Mouse (Mus musculus): ENCODE results near the gene AA467197.
A peak's percentile ranks its signal among the peaks of the same experiment; 100 is the strongest.

The AA467197 gene

GRCm38 (mm10) chr2:122636686-122637085 lies at the start of gene AA467197:
Gene AA467197, plus strand, starts transcription at chr2:122636986.
- DNase-seq (ENCODE audit: low read depth, low spot score), result no peak

DNA sequence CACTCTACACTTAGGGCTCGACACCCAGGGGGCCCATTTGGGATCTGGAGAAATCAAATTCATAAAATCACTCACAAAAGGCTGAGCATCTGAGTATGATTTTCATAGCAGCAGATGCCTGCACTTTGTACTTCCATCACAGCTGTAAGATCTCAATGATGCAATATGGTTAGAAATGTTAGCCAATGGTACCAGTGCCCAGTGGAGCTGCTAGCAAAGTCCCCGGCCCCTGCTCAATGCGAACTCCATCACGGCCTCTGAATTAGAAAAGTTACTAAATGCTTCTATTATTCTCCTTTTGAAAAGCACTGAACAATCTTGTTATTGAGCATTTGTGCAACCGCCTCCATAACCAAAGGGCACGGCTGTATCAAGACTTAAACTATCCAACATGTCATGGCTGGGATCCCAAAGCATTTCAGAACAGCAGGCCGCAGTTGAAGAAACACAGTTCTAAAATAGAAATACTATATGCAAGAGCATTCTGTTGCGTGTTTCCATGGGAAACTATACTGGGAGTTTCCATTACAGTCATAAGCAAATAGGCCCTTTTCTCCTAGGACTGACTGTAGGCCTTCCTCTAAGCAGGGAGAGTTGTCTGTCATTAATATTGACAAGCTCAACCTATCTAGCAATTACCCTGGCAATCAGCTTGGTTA lies 48.8 kb upstream of the AA467197 start:
- no peak for DNase-seq (ENCODE audit: low read depth, low spot score)

- no peak for DNase-seq (ENCODE audit: low read depth, low spot score)
These were observed 46.4 kb upstream of the AA467197 start for GRCm38 (mm10) chr2:122590351-122590750.

GRCm38 (mm10) chr2:122591213-122591612 lies 45.6 kb upstream of the AA467197 start:
- DNase-seq (ENCODE audit: low read depth, low spot score), result no peak

DNA sequence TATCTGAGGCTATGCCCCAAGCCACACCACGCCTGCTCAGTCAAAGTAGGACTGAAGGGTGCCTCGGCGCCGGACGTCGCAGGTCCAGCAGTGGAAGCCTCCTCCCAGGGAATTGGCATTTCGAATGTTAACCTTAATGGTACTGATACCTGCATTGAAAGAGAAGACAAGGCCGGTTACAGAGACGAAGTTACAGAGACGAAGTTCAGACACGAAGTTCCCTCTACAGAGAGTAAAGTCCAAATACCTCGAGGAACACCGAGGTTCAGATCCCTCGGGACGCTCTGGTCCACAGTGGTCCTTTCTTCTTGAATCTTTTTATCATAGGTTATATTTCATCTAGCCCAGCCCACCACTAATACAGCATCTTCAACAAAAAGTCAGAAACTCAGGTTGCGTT lies 41.3 kb upstream of the AA467197 start:
- no peak for DNase-seq (ENCODE audit: low read depth, low spot score)

DNA sequence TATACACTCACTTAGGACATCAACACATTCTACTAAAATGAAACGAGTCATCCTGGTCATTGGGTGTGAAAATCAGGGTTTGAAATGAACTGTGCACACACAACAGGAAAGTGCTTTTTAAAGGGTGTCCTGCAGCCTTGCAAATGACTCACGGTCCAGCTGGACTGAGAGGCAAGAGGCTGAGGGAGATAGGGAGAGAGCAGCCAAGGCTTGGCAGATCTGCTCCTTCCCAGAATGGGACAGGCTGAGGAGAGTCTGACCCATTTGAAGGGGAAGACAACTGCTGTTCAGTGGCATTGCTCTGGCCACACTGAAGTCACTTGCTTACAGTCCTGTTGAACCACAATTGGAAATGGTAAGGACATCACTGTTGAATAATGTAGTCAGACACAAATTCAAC lies 37.0 kb upstream of the AA467197 start:
- no peak for DNase-seq (ENCODE audit: low read depth, low spot score)

DNA sequence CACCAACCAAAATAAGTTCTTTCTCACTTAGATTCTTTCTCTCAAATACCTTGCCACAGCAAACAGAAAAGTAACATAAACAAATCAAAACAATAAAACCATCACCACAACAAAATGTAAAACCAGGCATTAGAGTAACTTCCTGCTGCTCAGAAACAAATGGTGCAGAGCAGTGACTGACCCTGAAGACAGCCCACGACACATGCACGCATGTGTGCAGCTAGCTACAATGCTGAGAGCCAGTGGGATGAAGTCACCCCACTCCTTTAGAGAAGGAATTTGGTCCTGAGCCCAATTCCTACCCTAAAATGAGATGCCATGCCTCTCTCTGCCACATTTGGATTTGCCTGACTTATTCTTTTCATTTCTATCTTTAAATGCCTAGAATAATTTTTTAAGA lies 35.4 kb upstream of the AA467197 start:
- no peak for DNase-seq (ENCODE audit: low read depth, low spot score)

DNA sequence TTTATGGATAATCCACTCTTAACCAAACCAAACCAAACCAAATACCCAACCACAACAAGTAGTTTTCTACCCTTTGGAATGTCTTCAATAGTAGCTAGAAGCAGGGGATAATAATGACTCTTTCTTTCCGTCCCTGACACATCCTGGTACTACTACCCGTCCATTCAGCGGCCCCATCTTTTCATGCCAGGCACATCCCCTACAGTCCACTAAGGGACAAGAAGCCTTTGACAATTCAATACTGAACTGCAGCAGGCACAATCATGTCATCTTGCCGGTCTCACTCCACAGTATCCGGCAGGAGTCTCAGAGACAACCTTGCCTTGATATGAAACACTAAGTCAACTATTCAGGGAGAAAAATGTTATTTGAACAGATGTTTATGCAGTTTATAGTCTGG lies 31.0 kb upstream of the AA467197 start:
- DNase-seq (ENCODE audit: low read depth, low spot score), result no peak

GRCm38 (mm10) chr2:122608820-122609219 lies 28.0 kb upstream of the AA467197 start:
- peak; percentile 6 for DNase-seq (ENCODE audit: low read depth, low spot score)

- DNase-seq (ENCODE audit: low read depth, low spot score), result peak; percentile 75
These were observed 25.8 kb upstream of the AA467197 start, which contains the start of gene Gatm for GRCm38 (mm10) chr2:122610746-122611653. Gene Gatm, minus strand, starts transcription at chr2:122611303.

DNA sequence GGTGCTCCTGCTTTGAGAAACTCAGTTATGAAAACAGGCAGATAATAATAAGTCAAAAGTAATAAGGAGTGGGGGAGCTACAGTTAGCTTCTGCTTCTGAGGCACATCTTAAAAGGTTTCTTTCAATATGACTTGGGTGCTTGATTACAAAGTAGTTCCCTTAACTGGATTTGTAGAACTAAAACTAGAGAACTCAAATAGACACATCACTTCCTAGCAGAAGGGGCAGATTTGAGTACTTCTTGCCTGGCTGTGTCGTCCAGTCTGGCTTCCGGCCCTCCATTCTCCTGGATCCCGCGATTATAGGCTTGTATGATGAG lies 25.2 kb upstream of the AA467197 start:
- no peak for DNase-seq (ENCODE audit: low read depth, low spot score)

GRCm38 (mm10) chr2:122616237-122616636 lies 20.5 kb upstream of the AA467197 start:
- DNase-seq (ENCODE audit: low read depth, low spot score), result no peak

DNA sequence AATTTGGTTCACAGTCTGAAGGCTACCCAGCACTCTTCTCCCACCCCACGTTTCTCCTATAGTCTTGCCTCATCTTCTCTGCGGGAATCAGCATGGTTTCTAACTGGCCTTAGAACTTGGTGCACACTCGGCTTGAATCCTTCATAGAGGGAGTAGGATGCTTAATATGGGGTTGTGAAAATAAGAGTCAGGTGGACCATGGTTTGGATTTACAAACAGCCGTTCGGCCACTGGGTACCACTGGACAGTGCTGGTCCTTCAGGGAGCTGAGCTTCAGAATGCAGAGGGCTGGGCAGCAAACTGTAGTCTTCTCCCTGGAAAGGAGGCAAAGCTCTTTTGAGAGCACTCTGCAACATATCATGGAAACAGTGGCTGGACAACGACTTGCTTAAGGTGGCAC lies 19.0 kb upstream of the AA467197 start:
- DNase-seq (ENCODE audit: low read depth, low spot score), result no peak

GRCm38 (mm10) chr2:122618719-122619118 lies 18.1 kb upstream of the AA467197 start:
- DNase-seq (ENCODE audit: low read depth, low spot score), result no peak

GRCm38 (mm10) chr2:122621337-122622110 lies 15.3 kb upstream of the AA467197 start:
- DNase-seq (ENCODE audit: low read depth, low spot score), result no peak

DNA sequence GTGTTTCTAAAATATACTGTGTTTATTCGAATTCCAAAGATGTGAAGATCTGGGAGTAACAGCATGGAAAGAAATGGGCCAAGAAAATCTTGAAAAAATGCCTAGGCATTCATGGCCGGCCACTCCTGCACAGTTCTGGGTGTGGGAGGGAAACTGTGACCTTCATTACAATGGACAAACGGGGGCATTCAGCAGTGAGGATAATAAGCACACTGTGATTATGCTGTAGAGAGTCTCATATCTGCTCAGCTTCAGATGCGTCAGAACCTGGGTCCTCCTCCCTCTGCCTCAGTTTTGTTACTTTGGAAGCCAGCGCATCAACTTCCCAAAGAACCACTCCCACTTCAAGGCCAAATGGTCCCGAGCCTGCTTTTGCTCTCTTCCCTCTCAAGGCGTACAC lies 10.9 kb upstream of the AA467197 start:
- DNase-seq (ENCODE audit: low read depth, low spot score), result no peak

- DNase-seq (ENCODE audit: low read depth, low spot score), result peak; percentile 53
These were observed 7.8 kb upstream of the AA467197 start for GRCm38 (mm10) chr2:122628976-122629375.

GRCm38 (mm10) chr2:122629871-122630270 lies 6.9 kb upstream of the AA467197 start:
- DNase-seq (ENCODE audit: low read depth, low spot score), result no peak

GRCm38 (mm10) chr2:122630465-122631225 lies 6.1 kb upstream of the AA467197 start:
- DNase-seq (ENCODE audit: low read depth, low spot score), result peak; percentile 94

DNA sequence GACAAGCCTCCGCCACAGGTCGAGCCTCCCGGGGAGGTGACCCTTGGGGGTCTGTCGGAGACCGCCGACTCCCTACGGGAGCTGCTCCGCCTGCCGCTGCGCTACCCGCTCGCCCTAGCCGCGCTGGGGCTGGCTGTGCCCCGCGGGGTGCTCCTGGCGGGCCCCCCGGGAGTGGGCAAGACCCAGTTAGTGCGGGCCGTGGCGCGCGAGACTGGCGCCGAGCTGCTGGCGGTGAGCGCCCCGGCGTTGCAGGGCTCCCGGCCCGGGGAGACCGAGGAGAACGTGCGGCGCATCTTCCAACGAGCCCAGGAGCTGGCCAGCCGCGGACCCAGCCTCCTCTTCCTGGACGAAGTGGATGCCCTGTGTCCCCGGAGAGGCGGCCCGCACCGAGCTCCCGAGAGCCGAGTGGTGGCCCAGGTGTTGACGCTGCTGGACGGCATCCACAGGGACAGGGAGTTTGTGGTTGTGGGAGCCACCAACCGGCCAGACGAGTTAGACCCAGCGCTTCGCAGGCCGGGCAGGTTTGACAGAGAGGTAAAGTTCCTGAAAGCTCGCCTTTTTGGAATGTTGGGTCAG lies 5.5 kb upstream of the AA467197 start:
- peak; percentile 74 for DNase-seq (ENCODE audit: low read depth, low spot score)

GRCm38 (mm10) chr2:122637526-122637997 lies 776 bp downstream of the AA467197 start:
- DNase-seq (ENCODE audit: low read depth, low spot score), result peak; percentile 85
